Mouse (Mus musculus): Measurements from ENCODE around the gene Dusp13. TPM values are rescaled to one million over a fixed set of nuclear protein-coding genes. Genes with fewer than 3 reads are reported as not detected.

Dusp13 gene
- polyA plus RNA-seq, 1 experiment: 0.75 TPM

DNA sequence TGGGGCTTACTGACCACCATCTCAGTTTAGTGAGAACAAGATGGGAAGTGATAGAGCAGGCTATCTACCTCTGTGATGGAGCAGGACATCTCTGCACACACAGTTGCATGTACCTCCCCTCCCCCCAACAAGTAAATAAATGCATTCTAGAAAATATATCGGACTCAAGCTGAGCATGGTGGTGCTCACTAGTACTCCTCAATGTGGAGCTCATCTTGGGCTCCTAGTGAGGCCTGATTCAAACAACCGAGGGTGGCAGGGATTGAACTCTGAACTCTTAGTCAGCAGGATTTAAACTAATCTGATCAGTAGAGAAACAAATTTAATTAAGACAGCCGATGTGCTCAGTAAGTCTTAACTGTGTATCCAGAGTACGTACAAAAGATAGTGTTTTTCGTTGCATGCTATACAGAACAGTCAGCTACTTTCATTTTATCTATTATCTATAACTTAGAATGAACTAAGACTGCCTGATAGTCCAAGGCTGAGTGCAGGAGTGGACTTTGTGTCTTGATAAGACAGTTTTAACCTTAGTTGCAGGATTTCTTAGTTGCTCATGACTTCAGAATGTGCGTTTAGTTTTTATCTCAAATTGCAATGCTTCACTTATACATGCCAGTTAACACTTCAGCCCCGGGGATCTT lies 14.9 kb upstream of the Dusp13 start:
- no peak for TF ChIP-seq POLR2A (IDR thresholded peaks at IDR 0.05; ENCODE audit: control insufficient read depth, extremely low read depth, insufficient read depth, low read length, poor library complexity)
- TF ChIP-seq CTCF (IDR thresholded peaks at IDR 0.05; ENCODE audit: borderline replicate concordance, control insufficient read depth, extremely low read depth, insufficient read depth, low read length, poor library complexity): no peak
- H3K4me3 ChIP-seq (ENCODE audit: control insufficient read depth, insufficient read depth, low read length): no peak overlapping the region
- no peaks in the 10 kb centered on the region for H3K36me3 ChIP-seq (ENCODE audit: control insufficient read depth, insufficient read depth, low read length)
- 97% methylated on average over 7 of the region's 7 CpGs for WGBS
- no peak for DNase-seq
- no peaks in the 10 kb centered on the region for H3K27me3 ChIP-seq (ENCODE audit: control insufficient read depth, insufficient read depth, low read length)
- no peaks in the 10 kb centered on the region; the same call in 1 of the 2 replicates for H3K4me1 ChIP-seq (replicated peaks; ENCODE audit: control insufficient read depth, insufficient read depth, low read length)
- no peak overlapping the region for H3K27ac ChIP-seq (ENCODE audit: control insufficient read depth, insufficient read depth, low read length)

DNA sequence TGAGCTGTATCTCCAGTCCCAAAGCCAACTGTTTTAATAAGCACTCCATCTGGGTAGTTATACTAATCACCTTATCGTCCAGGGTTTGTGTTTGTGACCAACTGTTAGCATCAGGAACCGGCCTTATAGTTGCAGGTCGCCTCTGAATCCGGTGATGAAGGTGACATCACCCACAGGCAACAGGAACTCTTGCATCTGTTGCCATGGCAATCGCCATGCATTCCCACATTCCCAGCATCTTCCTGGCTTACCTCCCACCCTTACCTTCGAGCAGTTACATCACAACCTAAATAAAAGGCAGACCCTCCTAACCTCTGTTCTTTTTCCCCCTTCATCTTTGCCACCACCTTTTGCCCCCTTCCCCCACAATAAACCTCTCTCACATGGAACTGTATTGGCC lies 13.7 kb upstream of the Dusp13 start:
- no peak overlapping the region for H3K27ac ChIP-seq (ENCODE audit: control insufficient read depth, insufficient read depth, low read length)
- H3K4me3 ChIP-seq (ENCODE audit: control insufficient read depth, insufficient read depth, low read length): no peak overlapping the region
- DNase-seq: no peak
- no peaks in the 10 kb centered on the region; the same call in 1 of the 2 replicates for H3K4me1 ChIP-seq (replicated peaks; ENCODE audit: control insufficient read depth, insufficient read depth, low read length)
- no peak for TF ChIP-seq CTCF (IDR thresholded peaks at IDR 0.05; ENCODE audit: borderline replicate concordance, control insufficient read depth, extremely low read depth, insufficient read depth, low read length, poor library complexity)
- no peak for TF ChIP-seq POLR2A (IDR thresholded peaks at IDR 0.05; ENCODE audit: control insufficient read depth, extremely low read depth, insufficient read depth, low read length, poor library complexity)
- WGBS: 98% methylated on average over 6 of the region's 6 CpGs
- H3K27me3 ChIP-seq (ENCODE audit: control insufficient read depth, insufficient read depth, low read length): no peaks in the 10 kb centered on the region
- H3K36me3 ChIP-seq (ENCODE audit: control insufficient read depth, insufficient read depth, low read length): no peaks in the 10 kb centered on the region

DNA sequence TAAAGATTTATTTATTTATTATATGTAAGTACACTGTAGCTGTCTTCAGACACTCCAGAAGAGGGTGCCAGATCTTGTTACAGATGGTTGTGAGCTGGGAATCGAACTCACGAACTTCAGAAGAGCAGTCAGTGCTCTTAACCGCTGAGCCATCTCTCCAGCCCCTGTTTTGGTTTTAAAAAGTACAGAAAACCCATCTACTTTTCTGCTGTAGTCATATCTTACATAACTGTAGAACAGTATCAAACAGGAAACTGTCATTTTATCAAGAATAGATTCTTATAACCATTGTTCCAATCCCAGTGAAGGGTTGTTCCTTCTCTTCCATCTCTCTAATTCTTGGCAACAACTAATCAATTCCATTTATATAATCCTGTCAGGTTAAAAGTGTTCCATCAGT lies 12.8 kb upstream of the Dusp13 start:
- H3K27ac ChIP-seq (ENCODE audit: control insufficient read depth, insufficient read depth, low read length): no peak overlapping the region
- H3K36me3 ChIP-seq (ENCODE audit: control insufficient read depth, insufficient read depth, low read length): no peaks in the 10 kb centered on the region
- DNase-seq: no peak
- H3K4me1 ChIP-seq (replicated peaks; ENCODE audit: control insufficient read depth, insufficient read depth, low read length): no peaks in the 10 kb centered on the region; the same call in 1 of the 2 replicates
- no peak overlapping the region for H3K4me3 ChIP-seq (ENCODE audit: control insufficient read depth, insufficient read depth, low read length)
- WGBS: 98% methylated on average over 3 of the region's 3 CpGs
- no peaks in the 10 kb centered on the region for H3K27me3 ChIP-seq (ENCODE audit: control insufficient read depth, insufficient read depth, low read length)
- TF ChIP-seq POLR2A (IDR thresholded peaks at IDR 0.05; ENCODE audit: control insufficient read depth, extremely low read depth, insufficient read depth, low read length, poor library complexity): no peak

GRCm38 (mm10) chr14:21761560-21761959 lies 10.6 kb upstream of the Dusp13 start:
- Histone ChIP-seq H3K4me3 (ENCODE audit: control insufficient read depth, insufficient read depth, low read length) (no peak overlapping the region), H3K36me3 (ENCODE audit: control insufficient read depth, insufficient read depth, low read length) (no peaks in the 10 kb centered on the region), H3K27me3 (ENCODE audit: control insufficient read depth, insufficient read depth, low read length) (no peaks in the 10 kb centered on the region), H3K4me1 (replicated peaks; ENCODE audit: control insufficient read depth, insufficient read depth, low read length) (no peaks in the 10 kb centered on the region; the same call in 1 of the 2 replicates), H3K27ac (ENCODE audit: control insufficient read depth, insufficient read depth, low read length) (no peak overlapping the region)
- DNase-seq: no peak
- 96% methylated on average over 9 of the region's 9 CpGs for WGBS
- TF ChIP-seq CTCF (IDR thresholded peaks at IDR 0.05; ENCODE audit: borderline replicate concordance, control insufficient read depth, extremely low read depth, insufficient read depth, low read length, poor library complexity) (no peak), POLR2A (IDR thresholded peaks at IDR 0.05; ENCODE audit: control insufficient read depth, extremely low read depth, insufficient read depth, low read length, poor library complexity) (no peak)

DNA sequence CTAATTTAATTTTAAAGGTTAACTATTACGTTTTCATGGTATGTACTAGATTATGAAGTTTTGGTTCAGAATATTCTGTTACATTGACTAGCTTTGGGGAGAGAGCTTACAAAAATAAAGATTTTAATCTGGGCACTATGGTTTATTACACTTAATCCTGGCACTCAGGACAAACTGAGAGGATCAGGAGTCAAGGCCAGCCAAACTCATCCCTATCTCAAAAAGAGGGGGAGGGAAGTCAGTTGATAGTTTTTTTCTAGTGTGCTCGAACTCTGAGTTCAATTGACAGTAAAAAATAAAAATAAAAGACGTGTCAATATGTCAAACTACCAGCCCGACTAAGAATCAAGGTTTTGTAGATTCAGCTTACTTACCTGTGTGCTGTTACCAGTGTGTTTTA lies 2.4 kb upstream of the Dusp13 start:
- Histone ChIP-seq H3K27ac (ENCODE audit: control insufficient read depth, insufficient read depth, low read length) (no peak overlapping the region), H3K4me1 (replicated peaks; ENCODE audit: control insufficient read depth, insufficient read depth, low read length) (peaks cover 3% of the 10 kb centered on the region; the same call in 1 of the 2 replicates), H3K4me3 (ENCODE audit: control insufficient read depth, insufficient read depth, low read length) (no peak overlapping the region), H3K36me3 (ENCODE audit: control insufficient read depth, insufficient read depth, low read length) (no peaks in the 10 kb centered on the region), H3K27me3 (ENCODE audit: control insufficient read depth, insufficient read depth, low read length) (no peaks in the 10 kb centered on the region)
- 92% methylated on average over 4 of the region's 4 CpGs for WGBS
- DNase-seq: no peak
- TF ChIP-seq POLR2A (IDR thresholded peaks at IDR 0.05; ENCODE audit: control insufficient read depth, extremely low read depth, insufficient read depth, low read length, poor library complexity) (no peak), CTCF (IDR thresholded peaks at IDR 0.05; ENCODE audit: borderline replicate concordance, control insufficient read depth, extremely low read depth, insufficient read depth, low read length, poor library complexity) (no peak)

DNA sequence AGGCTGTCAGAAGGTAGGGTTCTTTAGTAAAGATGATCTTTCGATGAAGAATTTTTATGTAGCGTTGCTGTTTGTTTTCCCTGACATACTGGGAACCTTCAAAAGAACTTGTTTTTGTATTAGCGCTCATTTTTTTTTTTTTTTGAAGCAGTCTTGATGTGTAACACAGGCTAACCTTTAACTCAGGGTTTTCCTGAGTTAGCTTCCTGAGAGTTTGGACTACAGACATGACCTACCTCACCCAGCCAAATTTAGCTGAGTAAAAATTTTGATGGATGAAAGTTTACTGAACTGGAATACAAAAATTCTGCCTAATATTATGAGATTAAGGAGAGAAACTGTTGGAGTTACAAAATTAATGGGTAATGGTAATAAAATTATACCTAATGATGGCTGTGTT lies 1.4 kb upstream of the Dusp13 start:
- no peak for DNase-seq
- no peak overlapping the region for H3K27ac ChIP-seq (ENCODE audit: control insufficient read depth, insufficient read depth, low read length)
- no peak for TF ChIP-seq CTCF (IDR thresholded peaks at IDR 0.05; ENCODE audit: borderline replicate concordance, control insufficient read depth, extremely low read depth, insufficient read depth, low read length, poor library complexity)
- TF ChIP-seq POLR2A (IDR thresholded peaks at IDR 0.05; ENCODE audit: control insufficient read depth, extremely low read depth, insufficient read depth, low read length, poor library complexity): no peak
- no peak overlapping the region for H3K4me3 ChIP-seq (ENCODE audit: control insufficient read depth, insufficient read depth, low read length)
- H3K27me3 ChIP-seq (ENCODE audit: control insufficient read depth, insufficient read depth, low read length): no peaks in the 10 kb centered on the region
- 96% methylated on average over 3 of the region's 3 CpGs for WGBS
- H3K36me3 ChIP-seq (ENCODE audit: control insufficient read depth, insufficient read depth, low read length): no peaks in the 10 kb centered on the region
- H3K4me1 ChIP-seq (replicated peaks; ENCODE audit: control insufficient read depth, insufficient read depth, low read length): peaks cover 3% of the 10 kb centered on the region; the same call in 1 of the 2 replicates
